Mouse (Mus musculus) lung, embryonic 15.5 days (tissue): ENCODE data around the gene Tssk6. TPM values are rescaled to one million over a fixed set of nuclear protein-coding genes. Genes with fewer than 3 reads are reported as not detected.

Experiments used
- ATAC-seq: fragments of 200-750 bp; cut with Nextera tagmentation; 2 replicates; pipeline ENCODE4 v1.8.0; 2017; ENCODE audit warnings: moderate number of reproducible peaks, borderline replicate concordance; ENCODE audit not compliant: low FRiP score, low TSS enrichment; ENCODE audit errors: extremely low read depth
- H3K27ac ChIP-seq: fragments of 300-500 bp; sonication (generic); 2 replicates; pipeline ENCODE4 v1.5.1; 2015; ENCODE audit warnings: moderate library complexity, mild to moderate bottlenecking, inconsistent platforms
- H3K27me3 ChIP-seq: fragments of 300-500 bp; sonication (generic); 2 replicates; pipeline ENCODE4 v1.6.1; 2015; ENCODE audit warnings: inconsistent platforms
- H3K36me3 ChIP-seq: fragments of 300-500 bp; sonication (generic); 2 replicates; pipeline ENCODE4 v1.6.1; 2015; ENCODE audit warnings: inconsistent platforms
- H3K4me1 ChIP-seq: fragments of 300-500 bp; sonication (generic); 2 replicates; pipeline ENCODE4 v1.6.1; 2015; ENCODE audit warnings: inconsistent platforms
- H3K4me2 ChIP-seq: fragments of 300-500 bp; sonication (generic); 2 replicates; pipeline ENCODE4 v1.6.1; 2015; ENCODE audit warnings: inconsistent platforms, mild to moderate bottlenecking, moderate library complexity
- H3K4me3 ChIP-seq: fragments of 300-500 bp; sonication (generic); 2 replicates; pipeline ENCODE4 v1.5.1; 2015; ENCODE audit warnings: mild to moderate bottlenecking, inconsistent platforms
- H3K9ac ChIP-seq: fragments of 300-500 bp; sonication (generic); 2 replicates; pipeline ENCODE4 v1.6.1; 2015; ENCODE audit warnings: inconsistent platforms
- H3K9me3 ChIP-seq: fragments of 300-500 bp; sonication (generic); 2 replicates; pipeline ENCODE4 v1.6.1; 2016; ENCODE audit warnings: inconsistent platforms
- WGBS: fragments of 180-500 bp; shearing (Covaris S2); methylation state at CpG from one replicate; pipeline ENCODE4 v1.1.7; 2015; 5-methylcytosine and 5-hydroxymethylcytosine counted together
- polyA plus RNA-seq: library from polyadenylated mRNA; unstranded; fragments of >200 nt; fragmentation: Nextera tagmentation; extraction: Ambion mirVana; gene quantifications from 2 replicates; pipeline ENCODE4 v1.2.1, GENCODE M21; 2015

The Tssk6 gene
- polyA plus RNA-seq, 1 experiment from 2014 or later: 2.9 TPM

DNA sequence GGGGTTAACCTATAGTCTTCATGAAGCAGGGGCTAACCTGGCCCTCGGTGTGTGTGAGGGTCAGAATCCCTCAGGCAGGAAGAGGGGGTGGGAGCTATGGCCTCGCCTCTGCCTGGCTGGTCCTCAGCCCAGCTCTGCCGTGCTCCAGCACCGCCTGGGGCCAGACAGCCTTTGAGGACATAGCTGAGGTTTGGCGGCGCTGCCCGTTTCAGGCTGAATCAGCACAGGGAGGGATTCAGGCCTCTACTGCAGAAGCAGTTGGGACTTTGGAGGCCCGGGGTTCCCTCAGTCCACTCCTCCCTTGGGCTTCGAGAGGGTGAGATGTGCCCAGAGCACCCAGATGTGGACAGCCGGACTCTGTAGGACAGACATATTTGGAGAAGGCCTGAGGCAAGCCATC is 25.9 kb upstream of the Tssk6 start:
- H3K36me3 ChIP-seq: no peaks in the 10 kb centered on the region
- H3K9me3 ChIP-seq: no peaks in the 10 kb centered on the region
- no peak overlapping the region for H3K4me3 ChIP-seq
- WGBS: 38% methylated on average over 10 of the region's 10 CpGs
- no peak overlapping the region for H3K4me2 ChIP-seq
- peaks cover 3% of the 10 kb centered on the region for H3K4me1 ChIP-seq
- peaks cover 33% of the 10 kb centered on the region for H3K27me3 ChIP-seq
- ATAC-seq: no peak
- H3K27ac ChIP-seq: no peak overlapping the region
- no peak overlapping the region for H3K9ac ChIP-seq

DNA sequence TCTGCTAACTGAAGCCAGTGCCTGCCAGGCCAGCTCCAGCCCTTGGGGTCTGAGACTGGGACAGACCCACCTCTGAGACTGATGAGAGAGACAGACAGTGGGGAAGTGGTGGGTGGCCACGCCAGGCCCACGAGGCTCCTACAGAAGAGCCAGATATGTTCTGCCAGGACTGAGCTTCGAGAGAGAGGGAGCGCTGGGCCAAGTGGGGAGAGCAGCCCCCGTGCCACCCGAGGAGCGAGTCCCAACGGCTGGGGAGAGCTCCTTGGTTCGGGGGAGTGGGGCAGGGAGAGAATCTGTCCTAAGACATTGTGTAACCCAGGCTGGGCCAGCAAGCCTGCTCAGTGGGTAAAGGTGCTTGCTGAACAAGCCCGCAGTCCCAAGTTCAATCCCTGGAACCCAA is 25.0 kb upstream of the Tssk6 start:
- peaks cover 11% of the 10 kb centered on the region for H3K4me1 ChIP-seq
- H3K9ac ChIP-seq: no peak overlapping the region
- H3K4me3 ChIP-seq: no peak overlapping the region
- no peaks in the 10 kb centered on the region for H3K9me3 ChIP-seq
- no peak overlapping the region for H3K4me2 ChIP-seq
- H3K36me3 ChIP-seq: no peaks in the 10 kb centered on the region
- peaks cover 42% of the 10 kb centered on the region for H3K27me3 ChIP-seq
- no peak for ATAC-seq
- no peak overlapping the region for H3K27ac ChIP-seq
- 69% methylated on average over 10 of the region's 10 CpGs for WGBS

DNA sequence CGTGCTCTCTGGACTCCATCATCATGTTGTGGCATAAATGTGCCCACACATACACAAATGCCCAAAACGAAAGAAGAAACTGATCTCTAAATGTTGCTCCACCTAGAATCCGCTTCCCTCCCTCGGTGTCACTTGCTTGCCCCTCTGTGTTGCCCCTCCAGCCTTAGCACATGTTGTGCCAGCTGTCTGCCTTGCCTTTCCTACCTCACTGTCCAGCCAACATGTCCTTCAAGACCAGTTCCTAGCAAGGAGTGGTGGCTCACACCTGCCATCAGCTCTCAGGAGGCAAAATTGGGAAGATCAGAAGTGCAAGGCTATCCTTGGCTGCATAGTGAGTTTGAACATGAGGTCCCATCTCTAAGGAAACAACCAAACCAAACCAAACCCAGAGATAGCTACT is 24.6 kb upstream of the Tssk6 start:
- WGBS: 79% methylated on average over 4 of the region's 4 CpGs

DNA sequence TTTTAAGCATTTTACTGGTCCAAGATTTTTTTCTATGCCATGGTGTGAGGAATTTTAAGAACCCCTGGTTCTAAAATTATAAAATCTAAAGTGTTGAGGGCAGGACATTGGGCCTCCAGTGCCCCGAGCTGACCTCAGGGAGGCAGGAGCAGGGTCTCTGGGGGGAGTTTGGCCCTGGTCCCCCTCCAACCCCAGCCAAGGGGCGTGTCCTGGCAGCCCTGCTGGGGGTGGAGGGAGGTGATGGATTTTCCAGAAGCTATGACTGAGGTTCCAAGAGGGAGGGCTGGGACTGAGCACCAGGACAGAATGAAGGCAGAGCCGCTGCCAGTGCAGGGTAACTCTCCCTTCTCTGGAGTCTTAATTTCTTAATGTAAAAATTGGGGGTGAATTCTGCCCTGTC is 24.0 kb upstream of the Tssk6 start:
- no peak overlapping the region for H3K9ac ChIP-seq
- peaks cover 52% of the 10 kb centered on the region for H3K27me3 ChIP-seq
- 44% methylated on average over 3 of the region's 3 CpGs for WGBS
- peaks cover 16% of the 10 kb centered on the region for H3K4me1 ChIP-seq
- H3K4me3 ChIP-seq: no peak overlapping the region
- H3K9me3 ChIP-seq: no peaks in the 10 kb centered on the region
- ATAC-seq: no peak
- H3K36me3 ChIP-seq: no peaks in the 10 kb centered on the region
- H3K27ac ChIP-seq: no peak overlapping the region
- no peak overlapping the region for H3K4me2 ChIP-seq

More for the DNA sequence above, 24.6 kb upstream of the Tssk6 start:
- Histone ChIP-seq H3K27me3 (peaks cover 46% of the 10 kb centered on the region), H3K27ac (no peak overlapping the region), H3K4me3 (no peak overlapping the region), H3K9ac (no peak overlapping the region), H3K4me1 (peaks cover 16% of the 10 kb centered on the region), H3K36me3 (no peaks in the 10 kb centered on the region), H3K4me2 (no peak overlapping the region), H3K9me3 (no peaks in the 10 kb centered on the region)
- no peak for ATAC-seq

GRCm38 (mm10) chr8:69879678-69880077 is 22.3 kb upstream of the Tssk6 start:
- H3K4me2 ChIP-seq: no peak overlapping the region
- H3K9me3 ChIP-seq: no peaks in the 10 kb centered on the region
- WGBS: 59% methylated on average over 8 of the region's 8 CpGs
- no peak for ATAC-seq
- H3K36me3 ChIP-seq: no peaks in the 10 kb centered on the region
- H3K4me3 ChIP-seq: no peak overlapping the region
- H3K27ac ChIP-seq: no peak overlapping the region
- H3K27me3 ChIP-seq: peaks cover 69% of the 10 kb centered on the region
- peaks cover 16% of the 10 kb centered on the region for H3K4me1 ChIP-seq
- no peak overlapping the region for H3K9ac ChIP-seq

DNA sequence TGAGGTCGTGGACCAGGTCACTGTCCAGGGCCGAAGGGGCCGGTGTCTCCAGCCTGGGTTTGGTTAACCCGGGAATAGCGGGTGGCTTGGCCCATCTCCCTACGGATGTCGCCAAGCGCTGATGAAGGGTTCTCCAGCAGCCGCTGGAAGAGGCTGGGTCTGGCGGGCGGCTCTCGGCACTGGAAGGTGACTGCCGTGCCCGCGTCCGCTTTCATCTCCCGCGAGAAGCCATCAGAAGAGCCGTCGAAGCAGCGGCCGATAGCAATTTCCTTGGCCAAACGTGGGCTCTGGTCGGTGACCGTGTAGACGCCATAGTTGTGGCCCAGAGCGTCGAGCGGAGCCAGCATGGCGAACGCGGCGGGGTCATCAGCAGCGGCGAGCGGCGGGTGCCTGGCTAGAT is 21.1 kb upstream of the Tssk6 start:
- Histone ChIP-seq H3K27me3 (peaks cover 81% of the 10 kb centered on the region), H3K9me3 (no peaks in the 10 kb centered on the region), H3K36me3 (no peaks in the 10 kb centered on the region), H3K27ac (no peak overlapping the region), H3K4me1 (peaks cover 16% of the 10 kb centered on the region), H3K4me3 (peak overlapping the region; percentile 36), H3K4me2 (peak overlapping the region; percentile 58), H3K9ac (no peak overlapping the region)
- WGBS: 10% methylated on average over 37 of the region's 37 CpGs
- no peak for ATAC-seq

DNA sequence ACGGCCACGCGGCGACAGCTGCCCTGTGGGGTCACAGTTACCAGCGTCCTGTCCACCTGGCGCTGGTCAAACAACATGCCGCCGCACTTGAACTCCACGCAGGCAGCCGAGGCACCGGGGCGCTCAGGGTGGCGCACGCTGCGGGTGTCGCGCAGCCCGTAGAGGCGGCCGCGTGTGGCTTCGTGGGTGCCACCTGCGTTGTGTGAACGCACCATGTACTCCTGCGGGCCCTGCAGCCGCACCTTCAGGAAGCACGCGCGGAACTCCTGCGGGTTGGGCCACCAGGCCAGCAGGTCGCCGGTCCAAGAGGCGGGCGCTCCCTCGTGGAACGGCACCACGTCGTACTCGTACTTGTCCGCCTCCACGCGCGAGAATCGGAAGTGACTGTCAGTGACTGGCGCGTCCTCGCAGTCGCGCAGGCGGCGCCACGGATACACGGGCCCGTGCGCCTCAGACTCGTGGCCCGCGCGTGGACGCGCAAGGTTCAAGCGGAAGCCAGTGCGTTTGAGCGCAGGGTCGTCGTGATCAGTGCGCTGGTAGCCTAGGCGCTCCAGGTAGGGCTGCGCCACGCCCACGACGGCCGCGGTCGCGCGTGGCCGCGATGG is 20.6 kb upstream of the Tssk6 start:
- Histone ChIP-seq H3K27me3 (peaks cover 86% of the 10 kb centered on the region), H3K9ac (no peak overlapping the region)
- ATAC-seq: no peak

GRCm38 (mm10) chr8:69882021-69882756 is 19.8 kb upstream of the Tssk6 start:
- H3K27ac ChIP-seq: no peak overlapping the region
- H3K9ac ChIP-seq: no peak overlapping the region
- peaks cover 17% of the 10 kb centered on the region for H3K4me1 ChIP-seq
- H3K36me3 ChIP-seq: no peaks in the 10 kb centered on the region
- H3K4me2 ChIP-seq: peak overlapping the region; percentile 58
- peak overlapping the region; percentile 36 for H3K4me3 ChIP-seq
- 0 out of 2 replicates have a peak, but pooled peaks have one; percentile 6 for ATAC-seq
- no peaks in the 10 kb centered on the region for H3K9me3 ChIP-seq
- WGBS: 6% methylated on average over 102 of the region's 103 CpGs
- H3K27me3 ChIP-seq: peaks cover 94% of the 10 kb centered on the region

More for the DNA sequence above, 20.6 kb upstream of the Tssk6 start:
- WGBS: 15% methylated on average over 79 of the region's 79 CpGs
- H3K36me3 ChIP-seq: no peaks in the 10 kb centered on the region
- H3K9me3 ChIP-seq: no peaks in the 10 kb centered on the region
- H3K4me1 ChIP-seq: peaks cover 16% of the 10 kb centered on the region
- no peak overlapping the region for H3K27ac ChIP-seq
- H3K4me3 ChIP-seq: peak overlapping the region; percentile 36
- peak overlapping the region; percentile 58 for H3K4me2 ChIP-seq

GRCm38 (mm10) chr8:69882833-69883600 is 19.0 kb upstream of the Tssk6 start:
- Histone ChIP-seq H3K36me3 (no peaks in the 10 kb centered on the region), H3K4me3 (peak overlapping the region; percentile 36), H3K27me3 (peaks cover 99% of the 10 kb centered on the region), H3K9me3 (no peaks in the 10 kb centered on the region), H3K4me1 (peaks cover 25% of the 10 kb centered on the region), H3K9ac (no peak overlapping the region), H3K4me2 (peak overlapping the region; percentile 58), H3K27ac (no peak overlapping the region)
- ATAC-seq: no peak
- WGBS: 12% methylated on average over 45 of the region's 52 CpGs

GRCm38 (mm10) chr8:69884141-69884540 is 17.8 kb upstream of the Tssk6 start:
- H3K9me3 ChIP-seq: no peaks in the 10 kb centered on the region
- H3K4me3 ChIP-seq: no peak overlapping the region
- ATAC-seq: no peak
- H3K27me3 ChIP-seq: peaks cover 100% of the 10 kb centered on the region
- H3K4me1 ChIP-seq: peaks cover 36% of the 10 kb centered on the region
- no peaks in the 10 kb centered on the region for H3K36me3 ChIP-seq
- WGBS: 55% methylated on average over 13 of the region's 13 CpGs
- no peak overlapping the region for H3K27ac ChIP-seq
- H3K9ac ChIP-seq: no peak overlapping the region
- H3K4me2 ChIP-seq: no peak overlapping the region

DNA sequence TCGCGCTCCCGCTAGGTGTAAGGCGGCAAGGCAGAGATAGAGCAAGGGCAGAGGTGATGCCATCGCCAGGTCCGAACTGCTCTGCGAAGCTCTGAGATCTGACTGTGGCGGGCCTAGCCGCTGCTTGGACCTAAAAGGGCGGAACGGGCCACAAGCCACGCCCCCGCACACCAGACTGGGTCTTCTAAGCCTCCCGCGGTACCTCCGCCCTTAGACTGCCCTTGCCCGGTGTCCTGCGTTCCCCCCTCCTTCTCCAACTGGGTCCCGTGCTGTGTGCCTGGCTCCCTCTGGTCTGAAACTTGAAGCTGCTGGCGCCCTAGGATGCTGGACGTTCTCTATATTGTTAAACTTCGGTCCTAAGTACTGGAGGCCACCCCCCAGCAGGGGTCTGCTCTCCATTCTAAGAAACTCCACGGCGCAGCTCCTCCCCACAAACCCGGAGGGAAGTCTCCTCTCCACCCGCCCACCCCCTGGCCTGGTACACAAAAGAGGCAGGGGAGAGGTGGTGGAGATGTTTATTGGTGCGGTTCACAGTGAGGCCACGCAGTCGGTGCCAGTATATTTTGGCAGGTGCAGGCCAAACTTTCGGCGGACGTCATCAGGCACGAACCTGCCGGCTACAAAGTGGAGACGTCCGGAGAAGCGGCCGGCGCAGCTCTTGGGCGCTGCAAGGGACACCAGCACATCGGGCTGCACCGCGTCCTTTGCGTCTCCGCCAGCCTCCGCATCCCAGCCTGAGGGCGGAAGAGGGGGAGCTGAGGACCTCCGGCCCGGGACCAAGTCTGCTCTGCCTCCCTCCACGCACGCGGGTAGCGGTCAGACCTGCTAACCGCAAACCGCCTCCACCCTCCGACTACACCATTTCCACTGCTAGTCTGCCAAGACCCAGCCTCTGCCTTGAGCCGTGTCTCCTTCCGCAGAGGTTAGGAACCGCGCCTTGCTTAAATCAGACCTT is 14.4 kb upstream of the Tssk6 start, which contains the start of gene Cilp2:
Gene Cilp2 (minus strand): TSS at position 399 of the 955 bp plus-strand sequence.
- peaks cover 27% of the 10 kb centered on the region for H3K4me1 ChIP-seq
- H3K36me3 ChIP-seq: no peaks in the 10 kb centered on the region
- WGBS: 1% methylated on average over 57 of the region's 60 CpGs
- H3K9me3 ChIP-seq: no peaks in the 10 kb centered on the region
- peak within 1 kb of the TSS; percentile 52 for H3K4me2 ChIP-seq
- no peak within 1 kb of the TSS for H3K27ac ChIP-seq
- H3K4me3 ChIP-seq: peak within 1 kb of the TSS; percentile 26
- peaks cover 86% of the 10 kb centered on the region for H3K27me3 ChIP-seq
- H3K9ac ChIP-seq: no peak within 1 kb of the TSS
- peak; percentile 7; the same call in 1 of the 2 replicates for ATAC-seq
